Mouse (Mus musculus): ENCODE results near the gene Dph2. TPM values are rescaled to one million over a fixed set of nuclear protein-coding genes. Genes with fewer than 3 reads are reported as not detected.

The Dph2 gene
- 8.2 and 8.8 TPM in 2 replicates for polyA plus RNA-seq (2015; fragmentation: Nextera tagmentation; extraction: Ambion mirVana)

GRCm38 (mm10) chr4:117891738-117892161 lies at the start of gene Dph2:
Gene Dph2 (minus strand): TSS chr4:117892032.

GRCm38 (mm10) chr4:117929391-117929881 lies 37.6 kb upstream of the Dph2 start, which contains the start of gene Artn:
Gene Artn (minus strand): TSS chr4:117929763.

GRCm38 (mm10) chr4:117914591-117915442 lies 23.0 kb upstream of the Dph2 start, which contains the start of gene Ipo13:
Gene Ipo13 (minus strand): TSS chr4:117914999.

DNA sequence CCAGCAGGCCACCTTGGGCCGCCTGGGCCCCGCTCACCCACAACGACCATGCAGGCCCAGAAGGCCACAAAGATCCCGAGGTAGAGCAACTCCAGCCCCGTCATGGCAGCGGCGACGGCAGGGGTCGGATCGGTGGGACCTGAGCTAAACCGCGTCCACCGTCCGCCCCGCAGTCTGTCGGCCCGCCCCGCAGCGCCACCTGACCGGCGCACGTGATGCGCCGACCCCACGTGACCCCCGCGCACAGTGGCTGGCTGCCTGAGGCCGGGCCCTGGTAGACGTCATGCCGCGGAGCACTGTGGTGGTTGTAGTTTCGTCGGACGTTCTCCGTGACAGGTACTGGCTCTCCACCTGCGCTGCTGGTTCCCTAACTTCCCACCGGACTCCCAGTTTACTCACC lies 4.7 kb downstream of the Dph2 start, which contains the start of gene Atp6v0b:
Gene Atp6v0b, minus strand, starts transcription at position 201 of the 400 bp plus-strand sequence.

GRCm38 (mm10) chr4:117882701-117883691 lies 8.8 kb downstream of the Dph2 start, which contains the start of gene B4galt2:
Gene B4galt2 (minus strand): TSS chr4:117883487.

GRCm38 (mm10) chr4:117872471-117872886 lies 19.4 kb downstream of the Dph2 start, which contains the start of gene Ccdc24:
Gene Ccdc24 (minus strand): TSS chr4:117872557.

Other genes with a start within 250 kb of the Dph2 start
- 30.8 and 32.1 TPM in 2 replicates for gene Dmap1, start 209.8 kb downstream of the Dph2 start, polyA plus RNA-seq (2015; fragmentation: Nextera tagmentation; extraction: Ambion mirVana)
- not detected in 2 replicates for gene Gm12845, start 167.6 kb downstream of the Dph2 start, polyA plus RNA-seq (2015; fragmentation: Nextera tagmentation; extraction: Ambion mirVana)
- gene Klf17, start 126.4 kb downstream of the Dph2 start, polyA plus RNA-seq (2015; fragmentation: Nextera tagmentation; extraction: Ambion mirVana), result not detected in 2 replicates
- 38.0 TPM in 2 replicates for gene Slc6a9, start 57.5 kb downstream of the Dph2 start, polyA plus RNA-seq (2015; fragmentation: Nextera tagmentation; extraction: Ambion mirVana)
- 0.82 and 0.84 TPM in 2 replicates for gene Ccdc24, start 19.5 kb downstream of the Dph2 start, polyA plus RNA-seq (2015; fragmentation: Nextera tagmentation; extraction: Ambion mirVana)
- 3.5 and 4.9 TPM in 2 replicates for gene B4galt2, start 8.5 kb downstream of the Dph2 start, polyA plus RNA-seq (2015; fragmentation: Nextera tagmentation; extraction: Ambion mirVana)
- 189 and 209 TPM in 2 replicates for gene Atp6v0b, start 4.7 kb downstream of the Dph2 start, polyA plus RNA-seq (2015; fragmentation: Nextera tagmentation; extraction: Ambion mirVana)
- 15.4 and 16.4 TPM in 2 replicates for gene Ipo13, start 23.0 kb upstream of the Dph2 start, polyA plus RNA-seq (2015; fragmentation: Nextera tagmentation; extraction: Ambion mirVana)
- gene Artn, start 37.7 kb upstream of the Dph2 start, polyA plus RNA-seq (2015; fragmentation: Nextera tagmentation; extraction: Ambion mirVana), result 1.2 and 2.2 TPM in 2 replicates
- gene St3gal3, start 242.9 kb upstream of the Dph2 start, polyA plus RNA-seq (2015; fragmentation: Nextera tagmentation; extraction: Ambion mirVana), result 2.5 and 2.8 TPM in 2 replicates